11 mouse cellular contexts compared by ENCODE assay signal in genomic region chr17:48426991-48427750, GRCm38 (mm10). TPM values are rescaled to one million over a fixed set of nuclear protein-coding genes. Genes with fewer than 3 reads are reported as not detected.
DNase-seq lines count a peak whose midpoint lies in the region; ATAC-seq lines count a peak whose summit lies in the region.
"Had no signal": no experiment of that assay in that cellular context is flagged by ENCODE, and none has a peak within 500 bp of the region (broad histone marks: within the 10 kb centered on the region; RNA-seq: fewer than 3 reads in every experiment).

No protein-coding gene starts in this region.

- no peak for ATAC-seq in embryonic facial prominence, embryonic 11.5 days (replicated peaks; ENCODE audit: insufficient number of reproducible peaks, low FRiP score, low TSS enrichment, low read depth)
- no peak for ATAC-seq in heart, embryonic 16.5 days (replicated peaks; ENCODE audit: extremely low read depth, insufficient read depth, low FRiP score)
- peak; percentile 30; the same call in 1 of the 2 replicates for ATAC-seq in neutrophil, adult 5-6 weeks (ENCODE audit: extremely low read depth, insufficient number of reproducible peaks, low FRiP score, poor library complexity, severe bottlenecking)

- no peaks in the 10 kb centered on the region for H3K36me3 ChIP-seq in embryonic facial prominence, embryonic 11.5 days (replicated peaks; ENCODE audit: control insufficient read depth, insufficient read depth, low read depth, low read length)
- H3K36me3 ChIP-seq in heart, embryonic 16.5 days (ENCODE audit: control insufficient read depth, insufficient read depth): peaks cover 11% of the 10 kb centered on the region
- H3K36me3 ChIP-seq: hindbrain, embryonic 15.5 days had no signal

- no peak overlapping the region for H3K4me3 ChIP-seq in embryonic facial prominence, embryonic 11.5 days (ENCODE audit: low read depth, low read length)
- H3K4me3 ChIP-seq in heart, embryonic 16.5 days (ENCODE audit: low read length): peak overlapping the region; percentile 2; the same call in 1 of the 2 replicates
- H3K4me3 ChIP-seq: hindbrain, embryonic 15.5 days had no signal

- no peak overlapping the region for H3K4me2 ChIP-seq in embryonic facial prominence, embryonic 11.5 days (ENCODE audit: low read depth, low read length)
- H3K4me2 ChIP-seq in heart, embryonic 16.5 days (ENCODE audit: low read depth, low read length): peak overlapping the region; percentile 55
- H3K4me2 ChIP-seq: hindbrain, embryonic 15.5 days had no signal

- no peaks in the 10 kb centered on the region for H3K9me3 ChIP-seq in embryonic facial prominence, embryonic 11.5 days (replicated peaks; ENCODE audit: control insufficient read depth, low read length)
- H3K9me3 ChIP-seq in heart, embryonic 16.5 days (replicated peaks; ENCODE audit: control insufficient read depth, low read length): no peaks in the 10 kb centered on the region
- H3K9me3 ChIP-seq: hindbrain, embryonic 15.5 days had no signal

- H3K27me3 ChIP-seq in embryonic facial prominence, embryonic 11.5 days (ENCODE audit: control insufficient read depth, insufficient read depth, low read length): no peaks in the 10 kb centered on the region
- H3K27me3 ChIP-seq in heart, embryonic 16.5 days (ENCODE audit: control insufficient read depth, insufficient read depth, low read length): no peaks in the 10 kb centered on the region
- H3K27me3 ChIP-seq: hindbrain, embryonic 15.5 days had no signal

- no peaks in the 10 kb centered on the region for H3K4me1 ChIP-seq in embryonic facial prominence, embryonic 11.5 days (ENCODE audit: control insufficient read depth, insufficient read depth, low read length)
- peaks cover 53% of the 10 kb centered on the region for H3K4me1 ChIP-seq in heart, embryonic 16.5 days (ENCODE audit: control insufficient read depth, insufficient read depth, low read length)

- DNase-seq in lung, postnatal 4 days: peak; percentile 24 to 43
- no peak for DNase-seq in lung, postnatal 25 days (ENCODE audit: low spot score)
- DNase-seq in embryonic facial prominence, embryonic 11.5 days (ENCODE audit: low spot score): peak; percentile 23
- no peak for DNase-seq in ovary, postnatal 36 days (ENCODE audit: low spot score)
- DNase-seq in embryo, embryonic 10 days (ENCODE audit: low spot score): no peak
- no peak for DNase-seq in left cerebral cortex, adult 18-20 months (ENCODE audit: low spot score in 2 of 2)
- DNase-seq: retina, postnatal 1 day had no signal

- no peak overlapping the region for H3K27ac ChIP-seq in embryonic facial prominence, embryonic 11.5 days (replicated peaks; ENCODE audit: low read depth, low read length)
- H3K27ac ChIP-seq in heart, embryonic 16.5 days (ENCODE audit: low read length): peak overlapping the region; percentile 76
- H3K27ac ChIP-seq: hindbrain, embryonic 15.5 days; macrophage had no signal

- H3K9ac ChIP-seq in embryonic facial prominence, embryonic 11.5 days (replicated peaks; ENCODE audit: low read length): no peak overlapping the region
- H3K9ac ChIP-seq in heart, embryonic 16.5 days (ENCODE audit: low read length): peak overlapping the region; percentile 59
- H3K9ac ChIP-seq: hindbrain, embryonic 15.5 days had no signal

- WGBS in embryonic facial prominence, embryonic 11.5 days: 50% methylated on average over 13 of the region's 13 CpGs
- WGBS in heart, embryonic 16.5 days: 34% methylated on average over 13 of the region's 13 CpGs

RNA-seq across cellular contexts. Expression of gene Apobec2, which starts 5.6 kb away (rescaled TPM):
- 1.2 and 2.0 TPM in 2 replicates for polyA plus RNA-seq in embryonic facial prominence, embryonic 11.5 days (2014; fragmentation: Nextera tagmentation; extraction: Ambion mirVana)
- polyA plus RNA-seq in heart, embryonic 16.5 days (2015; fragmentation: Nextera tagmentation; extraction: Ambion mirVana): 207 and 218 TPM in 2 replicates
- not detected in 2 replicates for total RNA-seq in neutrophil, adult 5-6 weeks (2017)
- total RNA-seq in left cerebral cortex, adult 18-20 months (2021): not detected
- polyA plus RNA-seq: macrophage had no signal

RNA-seq across cellular contexts. Expression of gene Oard1, which starts 17.4 kb away (rescaled TPM):
- polyA plus RNA-seq in embryonic facial prominence, embryonic 11.5 days (2014; fragmentation: Nextera tagmentation; extraction: Ambion mirVana): 76.5 and 79.7 TPM in 2 replicates
- polyA plus RNA-seq in heart, embryonic 16.5 days (2015; fragmentation: Nextera tagmentation; extraction: Ambion mirVana): 40.9 and 44.4 TPM in 2 replicates
- 92.3 and 97.1 TPM in 2 replicates for total RNA-seq in neutrophil, adult 5-6 weeks (2017)
- 10 to 100 TPM; 11.9 to 14.6 TPM for total RNA-seq in left cerebral cortex, adult 18-20 months (2021)

RNA-seq across cellular contexts. Expression of gene Nfya, which starts 17.5 kb away (rescaled TPM):
- 23.0 and 26.5 TPM in 2 replicates for polyA plus RNA-seq in embryonic facial prominence, embryonic 11.5 days (2014; fragmentation: Nextera tagmentation; extraction: Ambion mirVana)
- 9.0 and 10.2 TPM in 2 replicates for polyA plus RNA-seq in heart, embryonic 16.5 days (2015; fragmentation: Nextera tagmentation; extraction: Ambion mirVana)
- 47.7 and 55.0 TPM in 2 replicates for total RNA-seq in neutrophil, adult 5-6 weeks (2017)
- total RNA-seq in left cerebral cortex, adult 18-20 months (2021): 10 to 100 TPM; 25.2 to 28.7 TPM

RNA-seq across cellular contexts. Expression of gene Tspo2, which starts 24.2 kb away (rescaled TPM):
- polyA plus RNA-seq in embryonic facial prominence, embryonic 11.5 days (2014; fragmentation: Nextera tagmentation; extraction: Ambion mirVana): 0.28 and 0.52 TPM in 2 replicates
- polyA plus RNA-seq in heart, embryonic 16.5 days (2015; fragmentation: Nextera tagmentation; extraction: Ambion mirVana): 4.6 and 6.1 TPM in 2 replicates
- 2.5 and 3.8 TPM in 2 replicates for total RNA-seq in neutrophil, adult 5-6 weeks (2017)
- total RNA-seq in left cerebral cortex, adult 18-20 months (2021): not detected
- polyA plus RNA-seq: macrophage had no signal

RNA-seq across cellular contexts. Expression of gene Unc5cl, which starts 27.5 kb away (rescaled TPM):
- polyA plus RNA-seq in embryonic facial prominence, embryonic 11.5 days (2014; fragmentation: Nextera tagmentation; extraction: Ambion mirVana): 0.26 and 0.34 TPM in 2 replicates
- 0.75 and 2.0 TPM in 2 replicates for polyA plus RNA-seq in heart, embryonic 16.5 days (2015; fragmentation: Nextera tagmentation; extraction: Ambion mirVana)
- total RNA-seq in neutrophil, adult 5-6 weeks (2017): 5.2 and 11.3 TPM in 2 replicates
- total RNA-seq in left cerebral cortex, adult 18-20 months (2021): under 1 TPM; 0.26 to 0.42 TPM
- polyA plus RNA-seq: hindbrain, embryonic 15.5 days; macrophage had no signal

Comparison
In these comparisons a context has a peak if more than half of its experiments do, and no peak if none do; other contexts are left out.
1. DNase-seq: peak in lung, postnatal 4 days (2 of 2) and embryonic facial prominence, embryonic 11.5 days (single experiment); none in lung, postnatal 25 days (single experiment), ovary, postnatal 36 days (single experiment), embryo, embryonic 10 days (single experiment) and left cerebral cortex, adult 18-20 months (0 of 2).